Mouse (Mus musculus): ENCODE data around the gene Cdc37l1.

- TF ChIP-seq CTCF (IDR thresholded peaks at IDR 0.05; ENCODE audit: control insufficient read depth, insufficient read depth, insufficient replicate concordance, low read depth, low read length) (no peak), POLR2A (IDR thresholded peaks at IDR 0.05; ENCODE audit: control insufficient read depth, low read depth, low read length) (no peak)
These were observed 8.0 kb downstream of the Cdc37l1 start for GRCm38 (mm10) chr19:28997976-28998630.
